ENCODE assay signal across 22 mouse cellular contexts in the genomic region with DNA sequence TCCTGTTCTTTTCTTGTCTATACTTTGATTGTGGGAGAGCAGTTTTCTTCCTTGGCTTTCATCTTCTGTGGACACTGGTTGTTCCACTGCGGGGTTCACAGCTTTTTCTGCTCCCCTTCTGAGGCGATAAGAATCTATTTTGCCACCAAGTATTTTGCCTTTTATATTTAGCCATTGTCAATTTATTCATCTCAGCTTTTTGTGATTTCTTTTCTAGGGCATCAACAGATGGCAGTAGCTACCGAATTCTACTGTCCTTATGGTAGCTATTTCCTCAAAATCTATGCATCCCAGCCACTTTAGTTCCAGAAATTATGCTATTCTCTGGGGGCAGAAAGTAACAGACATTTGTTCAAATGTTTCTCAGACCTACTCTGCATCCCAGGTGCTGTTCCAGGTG. TPM values are rescaled to one million over a fixed set of nuclear protein-coding genes. Genes with fewer than 3 reads are reported as not detected.
"Had no signal": no experiment of that assay in that cellular context is flagged by ENCODE, and none has a peak within 500 bp of the region (broad histone marks: within the 10 kb centered on the region; RNA-seq: fewer than 3 reads in every experiment).

No protein-coding gene starts in this region.

- H3K9ac ChIP-seq: limb, embryonic 15.5 days; liver, embryonic 12.5 days; lung, embryonic 14.5 days; midbrain, embryonic 15.5 days; neural tube, embryonic 13.5 days had no signal

- H3K27me3 ChIP-seq: limb, embryonic 15.5 days; liver, embryonic 12.5 days; midbrain, embryonic 15.5 days; neural tube, embryonic 13.5 days had no signal

- H3K4me1 ChIP-seq: limb, embryonic 15.5 days; liver, embryonic 12.5 days; midbrain, embryonic 10.5 days; midbrain, embryonic 15.5 days; neural tube, embryonic 13.5 days had no signal

- H3K9me3 ChIP-seq: limb, embryonic 15.5 days; liver, embryonic 12.5 days; midbrain, embryonic 10.5 days; midbrain, embryonic 15.5 days; neural tube, embryonic 13.5 days had no signal

- H3K4me3 ChIP-seq: limb, embryonic 15.5 days; liver, embryonic 12.5 days; midbrain, embryonic 10.5 days; midbrain, embryonic 15.5 days; neural tube, embryonic 13.5 days had no signal

- H3K36me3 ChIP-seq: limb, embryonic 15.5 days; liver, embryonic 12.5 days; midbrain, embryonic 10.5 days; midbrain, embryonic 15.5 days; neural tube, embryonic 13.5 days had no signal

- DNase-seq: kidney, adult 2 months; lung, embryonic 14.5 days; lung, postnatal 10 days; lung, postnatal 4 days; right cerebral cortex, postnatal 25 days; thymus, adult 2 months; thymus, postnatal 25 days had no signal

- H3K4me2 ChIP-seq: limb, embryonic 15.5 days; liver, embryonic 12.5 days; lung, embryonic 14.5 days; midbrain, embryonic 15.5 days; neural tube, embryonic 13.5 days had no signal

- ATAC-seq: intestine, embryonic 16.5 days; liver, embryonic 12.5 days; midbrain, embryonic 15.5 days had no signal

- H3K27ac ChIP-seq: limb, embryonic 15.5 days; liver, embryonic 12.5 days; midbrain, embryonic 10.5 days; midbrain, embryonic 15.5 days; neural tube, embryonic 13.5 days had no signal

RNA-seq across cellular contexts. Expression of a gene that starts 10.4 kb away (rescaled TPM):
- total RNA-seq: layer of hippocampus, postnatal 10 days; left cerebral cortex, adult 18-20 months; left cerebral cortex, postnatal 25 days; megakaryocyte, adult 5-6 weeks had no signal
- polyA plus RNA-seq: intestine, embryonic 16.5 days; kidney, adult 2 months; kidney, embryonic 16.5 days; limb, embryonic 11.5 days; limb, embryonic 15.5 days; liver, embryonic 12.5 days; liver, embryonic 16.5 days; lung, embryonic 14.5 days; midbrain, embryonic 10.5 days; midbrain, embryonic 15.5 days; neural tube, embryonic 13.5 days; testis, adult 2 months; thymus, adult 2 months; urinary bladder, adult 2 months had no signal
